10 mouse cellular contexts compared by ENCODE assay signal in the genomic region with DNA sequence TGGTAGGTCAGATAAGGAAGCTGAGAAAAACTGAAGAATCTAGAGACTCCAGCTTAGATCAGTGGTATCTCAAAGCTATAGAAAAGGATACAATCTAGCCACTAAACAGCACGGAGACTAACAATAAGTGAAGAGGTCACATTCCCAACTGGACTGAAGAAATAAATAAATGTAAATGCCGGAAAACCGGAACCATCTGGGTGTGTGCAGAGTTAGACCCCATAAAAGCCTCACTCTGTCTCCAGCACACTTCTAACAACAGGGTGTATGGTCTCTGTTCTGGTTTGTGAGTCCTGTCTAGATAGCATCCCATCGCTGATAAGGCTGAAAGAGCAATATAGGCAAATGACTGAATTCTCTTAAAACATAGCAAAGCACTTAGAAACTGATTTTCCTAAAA. TPM values are rescaled to one million over a fixed set of nuclear protein-coding genes. Genes with fewer than 3 reads are reported as not detected.
A peak's percentile ranks its signal among the peaks of the same experiment; 100 is the strongest.
DNase-seq lines count a peak whose midpoint lies in the region; ATAC-seq and TF ChIP-seq lines count a peak whose summit lies in the region.
"Had no signal": no experiment of that assay in that cellular context is flagged by ENCODE, and none has a peak within 500 bp of the region (broad histone marks: within the 10 kb centered on the region; RNA-seq: fewer than 3 reads in every experiment).

No protein-coding gene starts in this region.

- H3K9me3 ChIP-seq in hindbrain, embryonic 13.5 days, result no peaks in the 10 kb centered on the region
- no peaks in the 10 kb centered on the region for H3K9me3 ChIP-seq in hindbrain, embryonic 16.5 days (ENCODE audit: control insufficient read depth, low read length)
- no peaks in the 10 kb centered on the region for H3K9me3 ChIP-seq in midbrain, embryonic 11.5 days (ENCODE audit: control insufficient read depth, low read length)
- no peaks in the 10 kb centered on the region for H3K9me3 ChIP-seq in midbrain, embryonic 13.5 days
- no peaks in the 10 kb centered on the region for H3K9me3 ChIP-seq in intestine, embryonic 15.5 days
- H3K9me3 ChIP-seq in stomach, postnatal 0 days (ENCODE audit: control insufficient read depth, low read length), result no peaks in the 10 kb centered on the region
- no peaks in the 10 kb centered on the region for H3K9me3 ChIP-seq in forebrain, embryonic 16.5 days (ENCODE audit: control insufficient read depth, low read length)
- H3K9me3 ChIP-seq: forebrain, embryonic 13.5 days had no signal

- TF ChIP-seq EP300 in stomach, postnatal 0 days (optimal IDR thresholded peaks at IDR 0.05), result no peak

- no peaks in the 10 kb centered on the region for H3K36me3 ChIP-seq in hindbrain, embryonic 13.5 days
- no peaks in the 10 kb centered on the region for H3K36me3 ChIP-seq in hindbrain, embryonic 16.5 days (ENCODE audit: control insufficient read depth, insufficient read depth, low read length)
- H3K36me3 ChIP-seq in midbrain, embryonic 11.5 days (ENCODE audit: control insufficient read depth, insufficient read depth, low read length), result no peaks in the 10 kb centered on the region
- no peaks in the 10 kb centered on the region for H3K36me3 ChIP-seq in midbrain, embryonic 13.5 days
- no peaks in the 10 kb centered on the region for H3K36me3 ChIP-seq in intestine, embryonic 15.5 days
- no peaks in the 10 kb centered on the region for H3K36me3 ChIP-seq in stomach, postnatal 0 days (ENCODE audit: control insufficient read depth, insufficient read depth, low read length)
- no peaks in the 10 kb centered on the region for H3K36me3 ChIP-seq in forebrain, embryonic 16.5 days (ENCODE audit: control insufficient read depth, insufficient read depth)

- H3K4me2 ChIP-seq in hindbrain, embryonic 13.5 days, result no peak overlapping the region
- H3K4me2 ChIP-seq in hindbrain, embryonic 16.5 days (ENCODE audit: low read length), result no peak overlapping the region
- no peak overlapping the region for H3K4me2 ChIP-seq in midbrain, embryonic 11.5 days
- no peak overlapping the region for H3K4me2 ChIP-seq in midbrain, embryonic 13.5 days (replicated peaks)
- H3K4me2 ChIP-seq in intestine, embryonic 15.5 days (replicated peaks), result no peak overlapping the region
- H3K4me2 ChIP-seq in stomach, postnatal 0 days (replicated peaks; ENCODE audit: low read depth), result no peak overlapping the region; the same call in 1 of the 2 replicates
- H3K4me2 ChIP-seq in forebrain, embryonic 16.5 days (ENCODE audit: low read length), result no peak overlapping the region
- H3K4me2 ChIP-seq: forebrain, embryonic 13.5 days had no signal

- ATAC-seq in hindbrain, embryonic 13.5 days (ENCODE audit: low FRiP score), result no peak
- no peak for ATAC-seq in hindbrain, embryonic 16.5 days
- no peak for ATAC-seq in midbrain, embryonic 11.5 days (ENCODE audit: low FRiP score)
- no peak for ATAC-seq in midbrain, embryonic 13.5 days
- ATAC-seq in intestine, embryonic 15.5 days, result no peak
- no peak for ATAC-seq in stomach, postnatal 0 days (ENCODE audit: low FRiP score, low TSS enrichment)
- ATAC-seq in forebrain, embryonic 16.5 days, result no peak
- ATAC-seq: forebrain, embryonic 13.5 days had no signal

- WGBS in hindbrain, embryonic 13.5 days, result 91% methylated on average over 4 of the region's 4 CpGs
- WGBS in hindbrain, embryonic 16.5 days, result 86% methylated on average over 4 of the region's 4 CpGs
- WGBS in midbrain, embryonic 11.5 days, result 80% methylated on average over 4 of the region's 4 CpGs
- WGBS in midbrain, embryonic 13.5 days, result 89% methylated on average over 4 of the region's 4 CpGs
- 63% methylated on average over 4 of the region's 4 CpGs for WGBS in intestine, embryonic 15.5 days
- 74% methylated on average over 4 of the region's 4 CpGs for WGBS in stomach, postnatal 0 days
- 88% methylated on average over 4 of the region's 4 CpGs for WGBS in forebrain, embryonic 16.5 days

- H3K27ac ChIP-seq in hindbrain, embryonic 13.5 days, result peak overlapping the region; percentile 35; the same call in 1 of the 2 replicates
- no peak overlapping the region for H3K27ac ChIP-seq in hindbrain, embryonic 16.5 days (ENCODE audit: low read depth, low read length)
- H3K27ac ChIP-seq in midbrain, embryonic 11.5 days (ENCODE audit: low read depth, low read length), result no peak overlapping the region
- no peak overlapping the region for H3K27ac ChIP-seq in midbrain, embryonic 13.5 days
- peak overlapping the region; percentile 23; the same call in 1 of the 2 replicates for H3K27ac ChIP-seq in intestine, embryonic 15.5 days
- H3K27ac ChIP-seq in stomach, postnatal 0 days (replicated peaks), result peak overlapping the region; percentile 45
- H3K27ac ChIP-seq in forebrain, embryonic 16.5 days (ENCODE audit: low read length), result no peak overlapping the region

- no peaks in the 10 kb centered on the region for H3K27me3 ChIP-seq in hindbrain, embryonic 13.5 days
- no peaks in the 10 kb centered on the region for H3K27me3 ChIP-seq in hindbrain, embryonic 16.5 days (replicated peaks; ENCODE audit: control insufficient read depth, insufficient read depth, low read length)
- H3K27me3 ChIP-seq in midbrain, embryonic 11.5 days (ENCODE audit: control insufficient read depth, insufficient read depth, low read length), result no peaks in the 10 kb centered on the region
- no peaks in the 10 kb centered on the region for H3K27me3 ChIP-seq in midbrain, embryonic 13.5 days
- H3K27me3 ChIP-seq in intestine, embryonic 15.5 days (replicated peaks), result no peaks in the 10 kb centered on the region
- H3K27me3 ChIP-seq in stomach, postnatal 0 days (ENCODE audit: control insufficient read depth, insufficient read depth, low read length), result no peaks in the 10 kb centered on the region
- H3K27me3 ChIP-seq in forebrain, embryonic 16.5 days (replicated peaks; ENCODE audit: control insufficient read depth, insufficient read depth, low read length), result no peaks in the 10 kb centered on the region
- H3K27me3 ChIP-seq: CH12.LX; forebrain, embryonic 13.5 days had no signal

- TF ChIP-seq CTCF in stomach, postnatal 0 days (IDR thresholded peaks at IDR 0.05; ENCODE audit: low read depth), result no peak

- no peak overlapping the region for H3K4me3 ChIP-seq in hindbrain, embryonic 13.5 days
- H3K4me3 ChIP-seq in hindbrain, embryonic 16.5 days (ENCODE audit: low read length), result no peak overlapping the region
- H3K4me3 ChIP-seq in midbrain, embryonic 11.5 days (ENCODE audit: low read depth, low read length), result no peak overlapping the region
- no peak overlapping the region for H3K4me3 ChIP-seq in midbrain, embryonic 13.5 days (replicated peaks)
- no peak overlapping the region for H3K4me3 ChIP-seq in intestine, embryonic 15.5 days (replicated peaks)
- H3K4me3 ChIP-seq in stomach, postnatal 0 days (ENCODE audit: low read depth, low read length), result no peak overlapping the region
- no peak overlapping the region for H3K4me3 ChIP-seq in forebrain, embryonic 16.5 days (replicated peaks; ENCODE audit: low read length)
- H3K4me3 ChIP-seq: forebrain, embryonic 13.5 days had no signal

- no peak overlapping the region for H3K9ac ChIP-seq in hindbrain, embryonic 13.5 days
- no peak overlapping the region for H3K9ac ChIP-seq in hindbrain, embryonic 16.5 days (ENCODE audit: low read depth, low read length)
- no peak overlapping the region for H3K9ac ChIP-seq in midbrain, embryonic 11.5 days (ENCODE audit: low read length)
- H3K9ac ChIP-seq in midbrain, embryonic 13.5 days (replicated peaks), result no peak overlapping the region
- H3K9ac ChIP-seq in intestine, embryonic 15.5 days, result no peak overlapping the region
- H3K9ac ChIP-seq in stomach, postnatal 0 days (ENCODE audit: low read length), result no peak overlapping the region
- H3K9ac ChIP-seq in forebrain, embryonic 16.5 days (replicated peaks; ENCODE audit: low read depth, low read length), result no peak overlapping the region
- H3K9ac ChIP-seq: forebrain, embryonic 13.5 days had no signal

- H3K4me1 ChIP-seq in hindbrain, embryonic 13.5 days (replicated peaks), result peaks cover 7% of the 10 kb centered on the region
- no peaks in the 10 kb centered on the region for H3K4me1 ChIP-seq in hindbrain, embryonic 16.5 days (ENCODE audit: control insufficient read depth, insufficient read depth, low read depth, low read length)
- no peaks in the 10 kb centered on the region for H3K4me1 ChIP-seq in midbrain, embryonic 11.5 days (ENCODE audit: control insufficient read depth, insufficient read depth, low read length)
- no peaks in the 10 kb centered on the region for H3K4me1 ChIP-seq in midbrain, embryonic 13.5 days (replicated peaks)
- peaks cover 11% of the 10 kb centered on the region; the same call in 1 of the 2 replicates for H3K4me1 ChIP-seq in intestine, embryonic 15.5 days (replicated peaks)
- H3K4me1 ChIP-seq in stomach, postnatal 0 days (replicated peaks; ENCODE audit: control insufficient read depth, insufficient read depth), result no peaks in the 10 kb centered on the region
- H3K4me1 ChIP-seq in forebrain, embryonic 16.5 days (replicated peaks; ENCODE audit: control insufficient read depth, insufficient read depth, low read length), result peaks cover 6% of the 10 kb centered on the region
- H3K4me1 ChIP-seq: forebrain, embryonic 13.5 days had no signal

- DNase-seq in midbrain, embryonic 11.5 days (ENCODE audit: low spot score, missing footprints), result peak; percentile 73
- DNase-seq in stomach, postnatal 0 days (ENCODE audit: low spot score), result no peak
- DNase-seq: thymus, postnatal 4 days had no signal

RNA-seq across cellular contexts. Expression of a gene that starts 6.2 kb away (rescaled TPM):
- polyA plus RNA-seq in hindbrain, embryonic 13.5 days (2015; fragmentation: Nextera tagmentation; extraction: Ambion mirVana), result 26.6 and 27.9 TPM in 2 replicates
- 29.2 and 37.6 TPM in 2 replicates for polyA plus RNA-seq in hindbrain, embryonic 16.5 days (2015; fragmentation: Nextera tagmentation; extraction: Ambion mirVana)
- polyA plus RNA-seq in midbrain, embryonic 11.5 days (2014; fragmentation: Nextera tagmentation; extraction: Ambion mirVana), result 30.6 and 31.7 TPM in 2 replicates
- 14.9 and 24.5 TPM in 2 replicates for polyA plus RNA-seq in midbrain, embryonic 13.5 days (2015; fragmentation: Nextera tagmentation; extraction: Ambion mirVana)
- polyA plus RNA-seq in intestine, embryonic 15.5 days (2015; fragmentation: Nextera tagmentation; extraction: Ambion mirVana), result 71.3 and 72.9 TPM in 2 replicates
- polyA plus RNA-seq in stomach, postnatal 0 days (2015; fragmentation: Nextera tagmentation; extraction: Ambion mirVana), result 65.9 and 69.6 TPM in 2 replicates
- polyA plus RNA-seq in forebrain, embryonic 16.5 days (2015; fragmentation: Nextera tagmentation; extraction: Ambion mirVana), result 17.6 and 20.2 TPM in 2 replicates

Comparison
In these comparisons a context has a peak if more than half of its experiments do, and no peak if none do; other contexts are left out.
1. H3K27ac ChIP-seq: peak in hindbrain, embryonic 13.5 days (single experiment), intestine, embryonic 15.5 days (single experiment) and stomach, postnatal 0 days (single experiment); none in hindbrain, embryonic 16.5 days (single experiment), midbrain, embryonic 11.5 days (single experiment), midbrain, embryonic 13.5 days (single experiment) and forebrain, embryonic 16.5 days (single experiment).